Mouse (Mus musculus): ENCODE results near the gene Tor1aip1. TPM values are rescaled to one million over a fixed set of nuclear protein-coding genes. Genes with fewer than 3 reads are reported as not detected.
"Not testable (repeated sequence)": the region's sequence is repeated elsewhere in the genome, so short reads cannot be mapped to it uniquely, and the experiment has no call there.

The Tor1aip1 gene
- polyA plus RNA-seq, 1 experiment = 16.5 TPM

GRCm38 (mm10) chr1:156040731-156041401 is 4.6 kb upstream of the Tor1aip1 start:
- no peaks in the 10 kb centered on the region for H3K27me3 ChIP-seq (ENCODE audit: control insufficient read depth, insufficient read depth, insufficient read length)
- H3ac ChIP-seq (ENCODE audit: control insufficient read depth, insufficient read length, low read depth) = peak overlapping the region; percentile 21
- H3K79me3 ChIP-seq (ENCODE audit: low read depth) = peaks cover 77% of the 10 kb centered on the region
- peak overlapping the region; percentile 47 for H3K4me3 ChIP-seq (ENCODE audit: insufficient read depth, poor library complexity, severe bottlenecking)
- peaks cover 37% of the 10 kb centered on the region for H3K36me3 ChIP-seq (ENCODE audit: control insufficient read depth, insufficient read depth)
- peaks cover 92% of the 10 kb centered on the region for H3K79me2 ChIP-seq (ENCODE audit: control insufficient read depth, insufficient read depth)
- peak; percentile 94 for TF ChIP-seq USF1 (IDR thresholded peaks at IDR 0.05; ENCODE audit: low read depth)
- peak; percentile 55 for TF ChIP-seq MAX (IDR thresholded peaks at IDR 0.05)
- no peak for TF ChIP-seq CTCF (IDR thresholded peaks at IDR 0.05; ENCODE audit: control insufficient read depth, insufficient read depth, insufficient read length)

GRCm38 (mm10) chr1:156039989-156040388 is 3.7 kb upstream of the Tor1aip1 start:
- peaks cover 70% of the 10 kb centered on the region for H3K79me3 ChIP-seq (ENCODE audit: low read depth)
- not testable (repeated sequence) for H3ac ChIP-seq (ENCODE audit: control insufficient read depth, insufficient read length, low read depth); H3K27me3 ChIP-seq (ENCODE audit: control insufficient read depth, insufficient read depth, insufficient read length); H3K4me3 ChIP-seq (ENCODE audit: insufficient read depth, poor library complexity, severe bottlenecking)
- H3K79me2 ChIP-seq (ENCODE audit: control insufficient read depth, insufficient read depth) = peaks cover 87% of the 10 kb centered on the region
- H3K36me3 ChIP-seq (ENCODE audit: control insufficient read depth, insufficient read depth) = peaks cover 30% of the 10 kb centered on the region

- peaks cover 78% of the 10 kb centered on the region for H3K79me2 ChIP-seq (ENCODE audit: control insufficient read depth, insufficient read depth)
- peaks cover 55% of the 10 kb centered on the region for H3K79me3 ChIP-seq (ENCODE audit: low read depth)
- no peak for TF ChIP-seq USF1 (IDR thresholded peaks at IDR 0.05; ENCODE audit: low read depth)
- no peak for TF ChIP-seq CTCF (IDR thresholded peaks at IDR 0.05; ENCODE audit: control insufficient read depth, insufficient read depth, insufficient read length)
- no peak for TF ChIP-seq MYOG (IDR thresholded peaks at IDR 0.05; ENCODE audit: control insufficient read depth, extremely low read depth, insufficient read length)
- TF ChIP-seq MYOD1 (IDR thresholded peaks at IDR 0.05; ENCODE audit: control insufficient read depth, insufficient read length, low read depth) = no peak
- TF ChIP-seq FOSL1 (IDR thresholded peaks at IDR 0.05; ENCODE audit: insufficient read depth, low read length, poor library complexity, severe bottlenecking) = no peak
- TF ChIP-seq CEBPB (IDR thresholded peaks at IDR 0.05; ENCODE audit: low read depth) = no peak
- no peak for TF ChIP-seq MAX (IDR thresholded peaks at IDR 0.05)
- peak overlapping the region; percentile 71 for H3K4me3 ChIP-seq (ENCODE audit: insufficient read depth, poor library complexity, severe bottlenecking)
- peaks cover 12% of the 10 kb centered on the region for H3K36me3 ChIP-seq (ENCODE audit: control insufficient read depth, insufficient read depth)
- H3ac ChIP-seq (ENCODE audit: control insufficient read depth, insufficient read length, low read depth) = peak overlapping the region; percentile 70
- no peaks in the 10 kb centered on the region for H3K27me3 ChIP-seq (ENCODE audit: control insufficient read depth, insufficient read depth, insufficient read length)
Measured at GRCm38 (mm10) chr1:156037144-156037583, 884 bp upstream of the Tor1aip1 start.

GRCm38 (mm10) chr1:156035269-156035929 is 881 bp downstream of the Tor1aip1 start, which contains the start of gene Tor1aip2:
TSS of gene Tor1aip2 (plus strand) at chr1:156035403.
- TF ChIP-seq MYOD1 (IDR thresholded peaks at IDR 0.05; ENCODE audit: control insufficient read depth, insufficient read length, low read depth) (no peak), MAX (IDR thresholded peaks at IDR 0.05) (peak; percentile 26), CTCF (IDR thresholded peaks at IDR 0.05; ENCODE audit: control insufficient read depth, insufficient read depth, insufficient read length) (no peak), USF1 (IDR thresholded peaks at IDR 0.05; ENCODE audit: low read depth) (no peak), CEBPB (IDR thresholded peaks at IDR 0.05; ENCODE audit: low read depth) (no peak), FOSL1 (IDR thresholded peaks at IDR 0.05; ENCODE audit: insufficient read depth, low read length, poor library complexity, severe bottlenecking) (no peak)
- Histone ChIP-seq H3K79me2 (ENCODE audit: control insufficient read depth, insufficient read depth) (peaks cover 61% of the 10 kb centered on the region), H3K27me3 (ENCODE audit: control insufficient read depth, insufficient read depth, insufficient read length) (no peaks in the 10 kb centered on the region), H3K79me3 (ENCODE audit: low read depth) (peaks cover 40% of the 10 kb centered on the region), H3K4me3 (ENCODE audit: insufficient read depth, poor library complexity, severe bottlenecking) (peak within 1 kb of the TSS; percentile 71), H3ac (ENCODE audit: control insufficient read depth, insufficient read length, low read depth) (peak within 1 kb of the TSS; percentile 97), H3K36me3 (ENCODE audit: control insufficient read depth, insufficient read depth) (peaks cover 19% of the 10 kb centered on the region)

GRCm38 (mm10) chr1:156034661-156035060 is 1.6 kb downstream of the Tor1aip1 start:
- Histone ChIP-seq H3K36me3 (ENCODE audit: control insufficient read depth, insufficient read depth) (peaks cover 24% of the 10 kb centered on the region), H3K27me3 (ENCODE audit: control insufficient read depth, insufficient read depth, insufficient read length) (no peaks in the 10 kb centered on the region), H3ac (ENCODE audit: control insufficient read depth, insufficient read length, low read depth) (peak overlapping the region; percentile 57), H3K79me2 (ENCODE audit: control insufficient read depth, insufficient read depth) (peaks cover 53% of the 10 kb centered on the region), H3K4me3 (ENCODE audit: insufficient read depth, poor library complexity, severe bottlenecking) (peak overlapping the region; percentile 71), H3K79me3 (ENCODE audit: low read depth) (peaks cover 35% of the 10 kb centered on the region)
- no peak for TF ChIP-seq FOSL1 (IDR thresholded peaks at IDR 0.05; ENCODE audit: insufficient read depth, low read length, poor library complexity, severe bottlenecking)
- no peak for TF ChIP-seq USF1 (IDR thresholded peaks at IDR 0.05; ENCODE audit: low read depth)
- TF ChIP-seq CEBPB (IDR thresholded peaks at IDR 0.05; ENCODE audit: low read depth) = no peak
- TF ChIP-seq CTCF (IDR thresholded peaks at IDR 0.05; ENCODE audit: control insufficient read depth, insufficient read depth, insufficient read length) = no peak
- no peak for TF ChIP-seq MYOD1 (IDR thresholded peaks at IDR 0.05; ENCODE audit: control insufficient read depth, insufficient read length, low read depth)
- TF ChIP-seq MYOG (IDR thresholded peaks at IDR 0.05; ENCODE audit: control insufficient read depth, extremely low read depth, insufficient read length) = no peak

DNA sequence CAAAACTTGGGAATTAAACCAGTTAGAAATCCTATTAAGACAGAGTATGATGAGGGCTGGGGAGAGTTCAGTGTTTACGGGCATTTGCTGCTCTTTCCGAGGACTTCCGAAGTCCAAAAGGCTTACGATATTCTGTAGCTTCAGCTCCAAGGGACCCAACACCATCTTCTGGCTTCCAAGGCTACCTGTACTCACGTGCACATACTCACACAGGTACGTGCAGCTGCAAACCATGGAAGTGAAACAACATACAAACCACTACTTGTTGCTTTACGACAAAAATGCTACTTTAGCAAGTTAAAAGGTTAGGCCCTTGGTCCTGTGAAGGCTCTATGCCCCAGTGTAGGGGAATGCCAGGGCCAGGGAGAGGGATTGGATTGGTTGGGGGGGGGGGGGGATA is 2.4 kb downstream of the Tor1aip1 start:
- H3K4me3 ChIP-seq (ENCODE audit: insufficient read depth, poor library complexity, severe bottlenecking) = no peak overlapping the region
- H3ac ChIP-seq (ENCODE audit: control insufficient read depth, insufficient read length, low read depth) = no peak overlapping the region
- TF ChIP-seq MYOG (IDR thresholded peaks at IDR 0.05; ENCODE audit: control insufficient read depth, extremely low read depth, insufficient read length) = no peak
- TF ChIP-seq FOSL1 (IDR thresholded peaks at IDR 0.05; ENCODE audit: insufficient read depth, low read length, poor library complexity, severe bottlenecking) = no peak
- no peak for TF ChIP-seq CTCF (IDR thresholded peaks at IDR 0.05; ENCODE audit: control insufficient read depth, insufficient read depth, insufficient read length)
- no peak for TF ChIP-seq MAX (IDR thresholded peaks at IDR 0.05)
- TF ChIP-seq USF1 (IDR thresholded peaks at IDR 0.05; ENCODE audit: low read depth) = no peak
- no peak for TF ChIP-seq CEBPB (IDR thresholded peaks at IDR 0.05; ENCODE audit: low read depth)
- no peak for TF ChIP-seq MYOD1 (IDR thresholded peaks at IDR 0.05; ENCODE audit: control insufficient read depth, insufficient read length, low read depth)
- peaks cover 46% of the 10 kb centered on the region for H3K79me2 ChIP-seq (ENCODE audit: control insufficient read depth, insufficient read depth)
- H3K79me3 ChIP-seq (ENCODE audit: low read depth) = peaks cover 28% of the 10 kb centered on the region
- H3K27me3 ChIP-seq (ENCODE audit: control insufficient read depth, insufficient read depth, insufficient read length) = no peaks in the 10 kb centered on the region
- peaks cover 28% of the 10 kb centered on the region for H3K36me3 ChIP-seq (ENCODE audit: control insufficient read depth, insufficient read depth)
